Mouse (Mus musculus) G1E (cell line): Measurements from ENCODE around the gene Runx2.

ENCODE experiments used
- CTCF ChIP-seq: IDR thresholded peaks from 2 replicates; pipeline ENCODE4 v1.5.1; 2012; ENCODE audit warnings: low read depth, low read length, inconsistent platforms, mixed read lengths
- GATA1 ChIP-seq: IDR thresholded peaks from 2 replicates; pipeline ENCODE4 v1.6.1; 2012; ENCODE audit warnings: borderline replicate concordance, low read length, inconsistent platforms, mixed read lengths
- GATA2 ChIP-seq: IDR thresholded peaks from 2 replicates; pipeline ENCODE4 v1.6.1; 2012; ENCODE audit warnings: low read depth, low read length, inconsistent platforms, borderline replicate concordance
- TAL1 ChIP-seq: conservative IDR thresholded peaks from 2 replicates; pipeline ENCODE4 v1.6.1; 2012; ENCODE audit warnings: low read depth, low read length, inconsistent platforms, mixed read lengths

DNA sequence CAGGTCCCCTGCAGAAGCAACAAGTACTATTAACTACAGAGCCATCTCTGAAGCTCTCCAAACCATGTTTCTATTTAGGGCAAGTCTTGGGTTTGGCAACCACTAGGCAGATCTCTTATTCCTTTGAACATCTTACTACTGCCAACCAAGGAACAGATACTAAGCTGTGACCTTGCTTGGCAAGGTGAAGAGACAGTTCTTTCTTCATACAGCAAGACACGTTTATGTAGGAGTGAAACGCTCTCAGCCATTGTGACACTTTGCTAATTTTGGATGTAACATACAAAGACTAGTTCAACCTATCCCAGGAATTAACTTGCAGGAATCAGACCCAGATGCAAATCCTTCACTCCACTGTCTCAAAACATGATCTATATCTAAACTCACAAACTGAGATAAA is 126.3 kb downstream of the Runx2 start:
- no peak for TF ChIP-seq GATA1
- no peak for TF ChIP-seq CTCF
- TF ChIP-seq TAL1 = no peak
- no peak for TF ChIP-seq GATA2
